Mouse (Mus musculus) c-Kit-positive CD71-positive TER-119-positive erythroid progenitor cells, embryonic 14.5 days (primary cell): ENCODE data around the gene Znhit1.

Experiments
- DNase-seq: peaks from one replicate; pipeline ENCODE4 v3.0.0-alpha.2; 2013; ENCODE audit warnings: low spot score

The Znhit1 gene

GRCm38 (mm10) chr5:136987934-136988271 is at the start of gene Znhit1:
Gene Znhit1, minus strand, starts transcription at chr5:136988021.
- DNase-seq = peak; percentile 29

- DNase-seq = no peak
Observed at GRCm38 (mm10) chr5:137036211-137036610, 48.4 kb upstream of the Znhit1 start.

GRCm38 (mm10) chr5:137032641-137033074 is 44.8 kb upstream of the Znhit1 start:
- peak; percentile 90 for DNase-seq

GRCm38 (mm10) chr5:137032033-137032421 is 44.2 kb upstream of the Znhit1 start:
- DNase-seq = no peak

- DNase-seq = no peak
Observed at GRCm38 (mm10) chr5:137031076-137032032, 43.5 kb upstream of the Znhit1 start.

GRCm38 (mm10) chr5:137030416-137030810 is 42.6 kb upstream of the Znhit1 start:
- no peak for DNase-seq

GRCm38 (mm10) chr5:137029643-137030415 is 42.0 kb upstream of the Znhit1 start:
- DNase-seq = peak; percentile 93

- no peak for DNase-seq
Observed at GRCm38 (mm10) chr5:137029273-137029585, 41.4 kb upstream of the Znhit1 start.

- DNase-seq = no peak
Observed at GRCm38 (mm10) chr5:137028561-137029272, 40.9 kb upstream of the Znhit1 start.

GRCm38 (mm10) chr5:137026092-137026491 is 38.3 kb upstream of the Znhit1 start, which contains the start of gene Vgf:
Gene Vgf, plus strand, starts transcription at chr5:137026392.
- no peak for DNase-seq

- peak; percentile 59 for DNase-seq
Observed at GRCm38 (mm10) chr5:137025132-137025531, 37.3 kb upstream of the Znhit1 start.

GRCm38 (mm10) chr5:137024318-137024717 is 36.5 kb upstream of the Znhit1 start:
- no peak for DNase-seq

GRCm38 (mm10) chr5:137015913-137016312 is 28.1 kb upstream of the Znhit1 start:
- no peak for DNase-seq

- DNase-seq = no peak
Observed at GRCm38 (mm10) chr5:137012401-137012950, 24.7 kb upstream of the Znhit1 start.

- DNase-seq = peak; percentile 42
Observed at GRCm38 (mm10) chr5:137009988-137010387, 22.2 kb upstream of the Znhit1 start.

GRCm38 (mm10) chr5:137007276-137007675 is 19.5 kb upstream of the Znhit1 start:
- no peak for DNase-seq

- DNase-seq = peak; percentile 22
Observed at GRCm38 (mm10) chr5:137000612-137001011, 12.8 kb upstream of the Znhit1 start.

- DNase-seq = no peak
Observed at GRCm38 (mm10) chr5:136999449-136999848, 11.6 kb upstream of the Znhit1 start.

- no peak for DNase-seq
Observed at GRCm38 (mm10) chr5:136989801-136990200, 2.0 kb upstream of the Znhit1 start.

GRCm38 (mm10) chr5:136988420-136988819 is 599 bp upstream of the Znhit1 start:
- no peak for DNase-seq

- peak; percentile 74 for DNase-seq
Observed at GRCm38 (mm10) chr5:136987138-136987933, 485 bp downstream of the Znhit1 start.
